Mouse (Mus musculus) cerebellum, adult 2 months (tissue): Measurements from ENCODE around the gene Cadm1.

Experiments
- CTCF ChIP-seq: fragments of 200-500 bp; IDR thresholded peaks from 2 replicates; pipeline ENCODE4 v1.5.1; 2011; ENCODE audit warnings: low read depth, mild to moderate bottlenecking, control low read depth, low read length, moderate library complexity, borderline replicate concordance; ENCODE audit not compliant: insufficient read depth
- POLR2A ChIP-seq: fragments of 200-500 bp; IDR thresholded peaks from 2 replicates; pipeline ENCODE4 v1.6.1; 2011; ENCODE audit warnings: low read length, control low read depth, borderline replicate concordance; ENCODE audit not compliant: insufficient read depth

- TF ChIP-seq CTCF: no peak
- no peak for TF ChIP-seq POLR2A
Observed at GRCm38 (mm10) chr9:47710946-47711345, 181.0 kb downstream of the Cadm1 start.
